Mouse (Mus musculus) cerebellum, postnatal 36 days (tissue): ENCODE data around the gene Gdf11.

Experiments used
- DNase-seq, 2 experiments: peaks; one replicate each; pipeline ENCODE4 v3.0.0; 2021 to 2022; ENCODE audit warnings: mixed read lengths in 2 of 2

Gdf11 gene

GRCm38 (mm10) chr10:128892246-128892645, 728 bp upstream of the Gdf11 start:
- no peak for DNase-seq

- DNase-seq: no peak
Measured at GRCm38 (mm10) chr10:128890383-128891295, 879 bp downstream of the Gdf11 start.

- no peak for DNase-seq
Measured at GRCm38 (mm10) chr10:128889846-128890245, 1.7 kb downstream of the Gdf11 start.

GRCm38 (mm10) chr10:128888941-128889827, 2.3 kb downstream of the Gdf11 start:
- no peak for DNase-seq

- no peak for DNase-seq
Measured at GRCm38 (mm10) chr10:128882067-128882466, 9.5 kb downstream of the Gdf11 start.

- DNase-seq: no peak
Measured at GRCm38 (mm10) chr10:128878811-128879210, 12.7 kb downstream of the Gdf11 start.

- no peak for DNase-seq
Measured at GRCm38 (mm10) chr10:128878291-128878690, 13.2 kb downstream of the Gdf11 start.

GRCm38 (mm10) chr10:128870341-128870740, 21.2 kb downstream of the Gdf11 start:
- no peak for DNase-seq

GRCm38 (mm10) chr10:128866518-128866917, 25.0 kb downstream of the Gdf11 start:
- DNase-seq: no peak

- DNase-seq: no peak
Measured at GRCm38 (mm10) chr10:128866042-128866441, 25.5 kb downstream of the Gdf11 start.

- no peak for DNase-seq
Measured at GRCm38 (mm10) chr10:128861176-128861575, 30.3 kb downstream of the Gdf11 start.

- no peak for DNase-seq
Measured at GRCm38 (mm10) chr10:128850339-128850738, 41.2 kb downstream of the Gdf11 start.

- no peak for DNase-seq
Measured at GRCm38 (mm10) chr10:128848426-128848825, 43.1 kb downstream of the Gdf11 start.

GRCm38 (mm10) chr10:128846664-128847063, 44.9 kb downstream of the Gdf11 start:
- no peak for DNase-seq

- DNase-seq: no peak
Measured at GRCm38 (mm10) chr10:128845516-128845915, 46.0 kb downstream of the Gdf11 start.

GRCm38 (mm10) chr10:128843260-128843659, 48.3 kb downstream of the Gdf11 start:
- DNase-seq: no peak

GRCm38 (mm10) chr10:128840612-128841011, 50.9 kb downstream of the Gdf11 start:
- no peak for DNase-seq

GRCm38 (mm10) chr10:128839434-128839833, 52.1 kb downstream of the Gdf11 start:
- DNase-seq: no peak

GRCm38 (mm10) chr10:128837400-128837799, 54.1 kb downstream of the Gdf11 start:
- no peak for DNase-seq
